Mouse (Mus musculus): ENCODE data around the gene B3gnt6.
A peak's percentile ranks its signal among the peaks of the same experiment; 100 is the strongest.

The B3gnt6 gene

DNA sequence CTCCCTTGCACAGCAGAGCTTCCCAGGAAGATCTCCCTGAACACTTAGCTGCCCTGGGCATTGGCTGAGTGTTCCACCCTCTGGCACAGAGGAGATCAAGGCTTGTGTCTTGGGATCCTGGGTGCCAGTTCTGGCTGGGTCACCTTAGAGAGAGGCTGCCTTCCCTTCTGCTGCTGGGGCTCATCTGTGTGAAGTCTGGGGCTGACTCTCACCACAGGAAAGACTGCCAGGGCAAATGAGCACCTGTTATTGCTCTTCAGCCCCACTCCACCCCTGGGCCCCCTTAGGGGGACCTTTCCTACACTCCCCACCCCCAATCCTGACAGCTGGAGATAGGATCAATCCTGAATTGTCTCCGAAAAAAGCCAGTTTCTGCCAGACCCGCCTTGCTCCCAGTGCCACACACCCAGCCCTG, 22.2 kb downstream of the B3gnt6 start:
- DNase-seq (ENCODE audit: low spot score): no peak

DNA sequence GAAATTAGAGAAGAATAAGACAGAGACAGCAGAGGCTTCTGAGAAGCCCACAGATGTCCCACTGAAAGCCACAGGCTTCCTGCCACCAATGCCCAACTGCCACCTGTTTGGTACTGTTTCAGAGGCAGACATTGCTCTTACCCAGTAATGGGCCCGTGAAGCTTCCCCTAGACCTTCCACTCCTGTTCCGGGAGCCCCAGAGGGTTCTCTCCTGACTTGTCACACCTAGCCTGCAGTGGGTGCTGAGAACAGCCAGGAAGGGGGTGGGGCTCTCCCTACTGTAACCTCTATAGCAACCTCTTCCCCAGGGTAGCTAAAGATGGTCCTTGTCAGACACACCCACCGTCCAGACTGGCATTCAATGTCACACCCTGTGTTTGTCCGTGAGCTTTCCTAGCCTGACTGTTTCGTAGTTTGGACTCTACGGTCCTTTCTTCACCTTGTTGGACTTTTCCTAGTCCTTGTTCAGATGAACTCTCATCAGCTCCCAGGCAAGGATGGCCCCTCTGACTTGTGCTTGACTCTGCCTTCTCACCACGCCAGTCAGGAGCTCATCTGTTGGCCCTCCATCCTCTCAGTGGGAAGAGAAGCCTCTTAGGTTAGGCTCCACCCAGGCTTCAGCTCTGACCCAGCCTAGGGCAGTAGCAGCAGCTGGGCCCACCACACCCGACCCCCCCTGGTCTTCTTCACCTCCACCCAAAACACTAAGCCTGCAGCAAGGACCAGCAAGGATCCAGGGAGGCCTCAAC, 22.8 kb downstream of the B3gnt6 start:
- DNase-seq (ENCODE audit: low spot score): no peak

DNA sequence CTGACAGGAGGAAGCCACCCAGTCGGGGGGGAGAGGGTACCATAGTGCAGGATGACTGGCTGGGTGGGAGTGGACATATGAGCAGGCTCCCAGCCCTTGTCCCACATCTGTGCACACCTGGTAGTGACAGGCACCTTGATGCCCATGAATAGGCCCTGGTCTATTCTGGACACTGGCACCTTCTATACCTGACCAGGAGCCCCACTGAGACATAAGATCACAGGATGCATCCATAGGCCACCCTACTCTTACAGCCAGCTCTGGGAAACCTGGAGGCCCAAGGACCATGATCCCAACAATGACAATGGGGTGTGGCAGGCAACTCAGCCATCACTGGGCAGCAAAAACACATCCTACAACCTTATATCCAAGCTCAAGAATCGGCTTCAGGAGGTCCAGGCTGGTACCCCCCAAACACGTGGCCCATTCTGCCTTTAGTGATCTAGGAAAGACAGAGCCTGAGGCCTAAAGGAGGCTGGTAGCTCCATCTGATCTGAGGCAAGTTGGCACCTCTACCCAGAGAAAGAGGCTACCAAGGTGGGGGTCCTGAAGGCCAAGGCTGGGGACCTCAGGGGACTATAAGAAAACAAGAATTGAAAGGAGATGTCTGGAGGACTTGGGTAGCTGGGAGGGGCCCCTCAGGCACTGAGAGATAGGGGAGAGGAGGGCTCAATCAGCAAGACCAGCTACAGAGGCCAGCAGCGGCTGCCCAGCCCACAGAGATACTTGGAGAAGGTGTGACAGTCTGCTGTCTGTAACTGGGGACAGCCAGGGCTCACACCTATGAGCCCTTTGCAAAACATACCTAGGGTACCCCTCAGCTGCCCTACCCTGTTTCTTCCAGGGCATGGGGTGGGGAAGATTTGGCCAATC, 24.2 kb downstream of the B3gnt6 start:
- no peak for DNase-seq (ENCODE audit: low spot score)

DNA sequence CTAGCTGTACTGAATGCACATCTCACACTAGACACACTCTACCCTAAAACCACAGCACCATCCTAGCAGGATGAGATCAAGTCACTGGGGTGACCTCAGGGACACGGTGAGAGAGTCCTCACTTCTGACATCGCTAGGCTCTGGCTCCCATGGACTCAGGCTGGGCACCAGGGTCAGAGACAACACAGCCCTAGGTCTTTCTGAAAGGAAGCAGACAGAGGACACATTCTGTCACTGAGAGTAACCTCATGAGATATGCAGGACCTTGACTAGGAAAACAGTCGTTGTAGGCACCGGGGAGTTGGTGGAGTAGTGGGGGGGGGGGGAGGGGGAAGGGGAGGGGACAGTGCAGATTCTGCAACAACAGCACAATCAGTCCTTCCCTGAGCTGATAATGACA, 25.9 kb downstream of the B3gnt6 start:
- no peak for DNase-seq (ENCODE audit: low spot score)

DNA sequence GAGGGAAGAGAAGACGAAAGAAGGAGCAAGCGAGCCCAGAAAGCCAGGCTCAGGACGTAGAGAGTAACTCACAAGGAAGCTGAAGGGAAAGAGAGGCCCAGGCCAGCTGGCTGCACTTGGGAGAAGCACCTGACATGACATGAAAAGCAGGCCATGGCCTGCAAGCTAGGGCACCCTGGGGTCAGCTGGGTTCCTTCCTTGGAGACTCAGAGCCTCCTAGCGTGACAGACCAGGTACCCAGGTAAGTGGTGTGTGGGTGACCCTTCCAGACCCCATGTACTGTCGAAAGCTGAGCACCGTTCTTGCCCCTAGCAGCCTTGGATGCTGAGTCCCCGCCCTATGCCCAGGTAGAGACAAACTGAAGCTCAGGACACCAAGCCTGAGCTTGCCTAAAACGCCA, 26.6 kb downstream of the B3gnt6 start:
- DNase-seq (ENCODE audit: low spot score): no peak

DNA sequence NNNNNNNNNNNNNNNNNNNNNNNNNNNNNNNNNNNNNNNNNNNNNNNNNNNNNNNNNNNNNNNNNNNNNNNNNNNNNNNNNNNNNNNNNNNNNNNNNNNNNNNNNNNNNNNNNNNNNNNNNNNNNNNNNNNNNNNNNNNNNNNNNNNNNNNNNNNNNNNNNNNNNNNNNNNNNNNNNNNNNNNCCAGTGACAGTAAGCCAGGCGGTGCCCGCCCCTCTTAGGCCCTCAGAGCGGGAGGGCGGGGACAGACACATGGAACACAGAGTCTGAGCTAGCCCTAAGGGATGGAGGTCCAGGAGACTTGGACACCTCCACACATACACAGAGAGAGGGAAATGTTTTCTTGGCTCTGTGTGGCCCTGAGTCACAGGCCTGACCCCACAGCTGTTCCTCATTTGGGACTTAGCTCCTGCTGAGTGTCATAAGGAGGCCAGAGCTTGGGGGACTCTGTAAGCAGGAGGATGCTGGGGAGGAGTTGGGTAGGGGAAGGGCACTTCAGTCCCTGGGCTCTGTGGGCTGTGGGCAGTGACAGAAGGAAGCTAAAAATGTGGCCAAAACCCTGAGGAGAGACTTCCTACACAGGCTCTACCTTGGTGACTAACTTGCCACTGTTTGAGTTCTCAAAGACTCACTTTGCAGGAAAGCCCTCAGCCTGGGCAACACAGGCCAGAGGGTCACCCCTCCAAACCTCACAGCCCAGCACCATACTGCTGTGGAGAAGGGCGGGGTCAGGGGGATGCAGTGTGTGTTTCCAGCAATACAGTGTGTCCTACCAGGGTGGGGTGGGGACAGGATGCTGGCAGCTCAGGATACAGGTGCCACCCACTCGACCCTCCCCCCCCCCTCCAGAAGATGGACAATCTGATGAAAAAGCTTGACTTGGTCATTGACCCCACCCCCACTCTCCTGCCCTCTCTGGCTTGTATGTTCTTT, 27.9 kb downstream of the B3gnt6 start:
- no peak for DNase-seq (ENCODE audit: low spot score)

DNA sequence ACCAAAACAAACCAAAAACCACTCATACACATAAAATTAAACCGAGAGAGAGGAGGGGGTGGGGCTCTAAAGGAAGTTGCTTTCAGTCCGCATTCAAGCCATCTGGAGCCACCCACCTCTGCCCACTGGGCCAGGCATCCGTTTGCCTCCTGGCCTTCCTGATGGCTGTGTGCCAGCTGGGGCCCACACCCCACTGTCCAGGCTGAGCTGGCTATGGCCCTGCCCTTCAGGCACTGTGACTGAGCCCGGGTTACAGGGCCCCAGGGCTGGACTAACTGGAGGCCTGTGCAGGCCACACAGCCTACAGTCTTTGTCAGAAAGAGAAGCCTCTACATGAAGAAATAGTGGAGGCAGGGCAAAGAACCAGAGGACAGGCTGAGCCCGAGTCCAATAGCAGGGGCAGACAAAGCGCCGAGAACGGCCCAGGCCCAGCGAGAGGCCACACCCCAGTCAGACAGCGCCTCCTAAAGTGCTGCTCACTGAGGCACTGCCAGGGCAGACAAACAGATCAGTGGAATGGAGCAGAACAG, 34.2 kb downstream of the B3gnt6 start:
- DNase-seq (ENCODE audit: low spot score): no peak

DNA sequence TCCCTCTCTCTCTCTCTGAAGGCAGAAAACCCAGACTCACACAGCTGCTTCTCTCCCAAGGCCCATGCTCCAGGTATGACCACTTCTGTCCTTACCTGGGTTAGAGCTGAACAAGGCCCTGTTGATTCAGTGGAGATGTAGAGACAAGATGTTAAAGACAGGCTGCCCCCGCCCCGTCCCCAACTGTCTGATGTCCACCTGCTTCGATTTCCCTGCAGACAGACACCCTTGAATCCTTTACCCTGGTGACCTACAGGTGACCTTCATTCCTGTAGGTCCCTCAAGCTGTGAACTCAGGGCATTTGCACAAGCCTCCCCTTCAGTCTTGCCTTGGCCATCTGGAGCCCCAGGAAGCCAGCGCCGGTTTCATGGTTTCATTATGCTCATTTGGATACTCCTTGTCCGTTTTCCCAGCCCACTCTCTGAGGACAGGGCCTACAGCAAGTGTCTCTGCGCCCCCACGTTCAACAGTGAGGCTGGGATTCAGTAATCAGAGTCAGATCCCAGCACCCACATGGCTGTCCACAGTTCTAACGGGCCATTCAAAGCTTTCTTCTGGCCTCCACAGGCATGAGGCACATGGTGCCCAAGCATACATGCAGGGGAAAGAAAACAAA, 34.8 kb downstream of the B3gnt6 start:
- DNase-seq (ENCODE audit: low spot score): no peak

DNA sequence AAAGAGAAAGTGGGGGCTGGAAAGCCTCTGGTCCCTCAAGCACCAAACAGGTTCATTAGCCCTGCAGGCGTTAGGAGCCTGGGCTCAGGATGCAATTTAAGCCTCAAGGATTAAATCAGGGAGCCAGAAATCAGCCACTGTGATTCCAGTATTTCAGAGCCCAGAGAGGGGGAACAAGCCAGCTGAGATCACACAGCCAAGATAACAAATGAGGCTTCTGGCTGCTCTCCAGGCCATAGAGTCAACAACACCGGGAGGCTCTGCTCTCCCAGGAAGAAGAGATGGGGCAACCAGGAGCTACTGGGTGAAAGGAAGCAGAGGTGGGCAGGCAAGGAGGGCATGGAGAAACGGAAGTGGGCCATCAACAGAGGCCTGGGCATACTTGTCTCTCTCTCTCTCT, 35.6 kb downstream of the B3gnt6 start:
- DNase-seq (ENCODE audit: low spot score): no peak

DNA sequence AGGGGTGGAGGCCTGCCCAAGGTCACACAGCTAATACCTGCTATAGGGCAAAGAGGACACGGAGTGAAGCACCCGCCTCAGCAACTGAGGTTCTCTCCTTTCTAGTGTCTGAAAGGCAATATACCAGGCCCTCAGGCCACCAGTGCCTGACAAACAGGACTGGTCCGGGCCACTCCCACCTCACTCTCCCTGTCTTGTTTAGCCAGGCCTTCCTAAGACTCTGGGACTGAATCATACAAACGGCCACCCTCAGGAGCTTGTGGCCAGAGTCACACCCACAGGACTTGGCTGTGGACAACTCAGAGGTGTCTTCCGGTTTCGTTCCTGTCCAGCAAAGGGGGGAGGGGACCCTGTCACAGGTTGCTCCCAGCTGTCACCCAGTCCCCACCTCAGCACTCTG, 37.0 kb downstream of the B3gnt6 start:
- DNase-seq (ENCODE audit: low spot score): no peak

DNA sequence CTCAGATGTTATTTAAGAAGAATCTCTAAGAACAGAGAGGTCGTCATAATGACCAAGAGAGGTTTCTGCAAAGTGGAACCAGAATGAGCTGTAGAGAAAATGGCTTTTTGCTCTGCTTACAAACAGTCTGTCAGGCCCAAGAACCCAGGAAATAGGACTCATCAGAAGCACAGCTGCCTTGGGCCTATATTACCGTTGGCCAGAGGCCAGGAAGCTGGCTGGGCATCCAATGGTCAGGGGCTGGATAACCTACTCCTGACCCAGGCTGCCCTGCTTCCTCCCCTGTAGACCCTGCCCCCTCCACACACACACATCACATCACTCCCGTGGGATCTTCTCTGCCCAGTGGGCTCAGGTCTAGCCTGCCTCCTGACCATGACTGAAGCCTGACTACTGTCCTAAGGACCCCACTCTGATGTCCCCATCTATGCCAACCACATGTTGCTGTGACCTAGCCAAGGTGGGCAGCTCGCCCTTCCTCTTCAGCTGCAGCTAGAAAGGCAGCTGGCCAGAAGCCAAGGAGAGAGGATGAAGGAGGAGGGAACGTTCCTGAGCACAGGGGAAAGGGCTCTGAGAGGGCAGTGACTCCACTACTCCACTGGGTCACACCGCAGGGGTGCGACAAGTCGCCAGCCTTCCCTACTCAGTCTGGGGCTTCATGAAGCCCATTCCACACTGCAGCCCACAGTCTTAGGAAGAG, 39.1 kb downstream of the B3gnt6 start:
- no peak for DNase-seq (ENCODE audit: low spot score)

DNA sequence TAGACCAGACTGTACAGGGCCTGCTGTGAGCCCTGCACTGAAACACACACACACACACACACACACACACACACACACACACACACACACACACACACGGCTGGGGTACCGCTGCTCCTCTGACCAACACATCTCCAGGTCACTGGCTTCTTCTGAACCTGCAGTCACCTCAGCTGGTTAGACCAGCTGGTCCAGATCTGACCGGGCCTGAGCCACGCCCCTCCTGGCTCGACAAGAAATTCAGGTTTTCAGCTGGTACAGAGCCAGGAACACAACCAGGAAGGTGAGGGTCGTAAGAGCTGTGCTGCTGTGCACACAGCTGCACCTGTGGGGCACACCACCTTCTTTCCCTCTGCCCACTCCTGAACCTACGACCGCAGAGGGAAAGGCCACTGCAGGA, 40.8 kb downstream of the B3gnt6 start:
- DNase-seq (ENCODE audit: low spot score): no peak

DNA sequence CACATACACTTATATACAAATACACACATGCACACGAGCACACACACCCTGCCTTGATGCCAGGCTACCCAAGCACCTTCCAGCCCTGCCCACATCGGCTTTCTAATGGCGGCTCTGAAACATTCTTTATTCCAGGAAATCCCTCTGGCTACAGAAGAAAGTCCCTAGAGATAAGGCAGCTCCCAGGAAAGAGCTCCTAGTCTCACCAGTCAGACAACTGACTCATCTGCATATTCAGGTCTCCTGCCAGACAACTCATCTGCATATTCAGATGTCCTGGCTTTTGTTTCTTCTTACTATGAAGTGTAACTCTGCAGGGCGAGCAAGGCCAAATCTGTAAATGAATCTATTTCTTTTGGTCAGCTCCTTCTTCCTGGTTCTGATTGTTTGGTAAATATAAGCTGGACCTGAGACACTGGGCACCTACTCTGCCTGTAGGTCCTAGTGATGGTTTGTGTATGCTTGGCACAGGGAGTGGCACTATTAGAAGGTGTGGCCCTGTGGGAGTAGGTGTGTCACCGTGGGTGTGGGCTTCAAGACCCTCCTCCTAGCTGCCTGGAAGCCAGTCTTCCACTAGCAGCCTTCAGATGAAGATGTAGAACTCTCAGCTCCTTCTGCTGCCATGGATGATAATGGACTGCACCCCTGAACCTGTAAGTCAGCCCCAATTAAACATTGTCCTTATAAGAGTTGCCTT, 41.5 kb downstream of the B3gnt6 start:
- DNase-seq (ENCODE audit: low spot score): no peak

DNA sequence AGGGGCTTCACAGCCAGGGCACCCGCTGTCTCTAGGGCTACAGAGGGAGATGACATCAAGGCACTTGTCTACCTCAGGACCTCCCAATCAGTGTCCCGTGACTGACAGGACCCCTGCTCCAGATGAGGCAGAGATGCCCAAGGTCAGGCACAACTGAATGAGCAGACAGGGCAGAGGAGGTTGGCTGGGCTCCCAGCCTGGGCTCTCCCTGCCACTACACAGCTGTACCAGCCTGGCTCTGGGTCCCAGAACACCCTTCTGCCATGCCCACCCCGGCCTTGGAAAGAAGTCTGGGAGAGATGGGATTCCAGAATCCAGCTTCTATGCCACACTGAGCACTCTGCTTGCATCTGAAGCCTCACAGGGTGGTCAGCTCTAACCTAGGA, 43.0 kb downstream of the B3gnt6 start:
- no peak for DNase-seq (ENCODE audit: low spot score)

DNA sequence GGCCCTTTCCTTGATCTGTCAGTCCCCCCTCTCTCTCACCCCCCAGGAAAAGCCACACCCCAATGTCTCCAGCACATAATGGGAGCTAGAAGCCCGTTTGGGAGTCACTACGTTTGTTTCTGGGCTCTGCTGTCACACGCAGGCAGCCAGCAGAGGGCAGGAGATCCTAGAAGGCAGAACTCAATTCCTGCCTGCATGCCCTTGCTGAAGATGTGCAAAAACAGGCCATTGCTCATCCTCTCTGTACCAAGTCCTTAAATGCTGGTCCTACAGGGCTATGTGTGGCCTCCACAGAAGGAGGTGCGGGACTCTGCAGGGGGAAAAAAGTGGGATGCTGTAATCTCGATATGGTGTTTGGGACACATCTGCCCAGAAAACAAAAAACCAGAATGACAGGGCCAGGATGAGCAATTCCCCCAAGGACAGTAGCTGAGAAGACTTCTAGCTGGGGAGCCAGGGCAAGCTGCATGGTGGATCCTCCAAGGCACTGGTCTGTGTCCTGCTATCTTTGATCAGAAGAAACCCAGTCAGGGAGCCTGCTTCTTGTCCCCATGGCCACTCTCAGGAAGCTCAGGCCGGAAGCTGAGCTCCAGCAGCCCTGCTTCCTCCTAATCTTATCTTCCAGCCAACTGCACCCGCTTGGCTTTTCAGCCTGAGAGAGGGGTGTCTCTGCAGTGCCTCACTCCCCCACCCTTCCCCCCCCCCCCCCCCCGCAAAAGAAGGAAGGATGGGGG, 43.6 kb downstream of the B3gnt6 start:
- peak; percentile 82 for DNase-seq (ENCODE audit: low spot score)

DNA sequence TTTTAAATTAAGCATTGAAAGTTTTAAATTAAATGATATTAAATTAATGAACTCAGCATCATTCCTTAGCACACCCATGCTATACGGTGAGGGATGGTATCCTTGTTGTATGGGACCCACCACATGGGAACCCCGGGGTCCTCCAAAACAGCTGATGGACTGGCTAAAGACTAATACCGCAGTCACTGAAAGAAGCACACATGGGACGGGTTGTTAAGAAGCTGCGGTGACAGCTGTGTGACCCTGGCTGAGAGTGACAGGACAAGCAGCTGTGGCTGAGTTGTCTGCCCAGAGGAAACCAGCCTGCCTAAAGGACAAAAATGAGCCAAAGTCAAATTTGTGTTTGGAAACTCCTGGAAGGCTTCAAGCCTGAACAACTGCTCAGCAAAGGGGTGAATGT, 45.4 kb downstream of the B3gnt6 start:
- DNase-seq (ENCODE audit: low spot score): no peak

DNA sequence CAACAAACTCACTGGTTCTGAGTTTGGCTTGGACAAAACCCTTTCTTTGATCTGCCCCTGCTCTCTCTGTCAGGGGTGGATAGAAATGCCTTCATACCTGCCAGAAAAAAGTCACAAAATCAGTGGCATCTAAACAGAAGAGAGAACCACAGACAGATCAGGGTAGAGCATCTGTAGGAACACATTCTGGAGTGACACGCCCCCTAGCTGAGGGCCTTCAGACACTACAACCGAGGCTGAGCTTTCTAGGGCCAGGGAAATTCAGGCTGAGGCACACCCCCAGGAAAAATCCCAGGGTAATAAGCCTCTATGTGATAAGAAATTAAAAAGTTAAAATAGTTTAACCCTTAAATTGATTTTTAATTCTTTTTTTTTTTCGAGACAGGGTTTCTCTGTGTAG, 45.9 kb downstream of the B3gnt6 start:
- no peak for DNase-seq (ENCODE audit: low spot score)

DNA sequence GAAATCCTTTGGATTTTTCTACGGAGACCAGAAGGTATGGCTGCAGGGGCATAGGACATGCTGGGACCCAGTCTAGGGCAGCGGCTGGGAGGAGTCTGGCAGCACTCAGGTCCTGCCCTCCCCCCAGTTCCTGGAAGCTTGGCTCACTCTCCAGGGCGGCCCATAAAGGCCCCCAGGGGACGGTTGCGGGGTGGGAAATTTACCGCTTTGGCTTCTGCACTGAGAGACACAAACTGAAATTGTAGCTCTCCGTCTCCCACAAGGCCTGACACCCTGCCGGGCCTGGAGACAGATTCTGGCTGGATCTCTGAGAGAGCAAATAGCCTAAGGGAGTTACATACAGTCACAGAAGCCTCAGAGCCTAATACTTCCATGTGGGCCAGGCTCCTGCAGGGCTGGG, 46.9 kb downstream of the B3gnt6 start:
- no peak for DNase-seq (ENCODE audit: low spot score)

DNA sequence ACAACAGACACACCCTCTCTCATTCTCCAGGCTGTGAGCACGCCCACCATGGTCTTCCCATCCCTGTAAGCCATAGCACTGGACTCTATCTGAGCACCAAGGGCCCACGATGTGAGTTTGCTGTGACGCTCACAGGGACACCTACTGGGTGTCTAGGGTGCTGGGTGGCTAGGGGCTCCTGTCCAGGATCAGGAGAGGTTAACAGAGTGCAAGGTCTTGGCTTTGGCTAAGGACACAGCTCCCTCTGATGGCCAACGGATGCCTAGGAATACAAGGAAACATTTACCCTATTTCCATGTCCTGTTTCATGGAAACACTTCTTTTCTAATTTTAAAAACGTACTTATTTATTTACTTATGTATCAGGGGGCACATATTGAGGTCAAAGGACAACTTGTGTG, 48.8 kb downstream of the B3gnt6 start:
- DNase-seq (ENCODE audit: low spot score): no peak

DNA sequence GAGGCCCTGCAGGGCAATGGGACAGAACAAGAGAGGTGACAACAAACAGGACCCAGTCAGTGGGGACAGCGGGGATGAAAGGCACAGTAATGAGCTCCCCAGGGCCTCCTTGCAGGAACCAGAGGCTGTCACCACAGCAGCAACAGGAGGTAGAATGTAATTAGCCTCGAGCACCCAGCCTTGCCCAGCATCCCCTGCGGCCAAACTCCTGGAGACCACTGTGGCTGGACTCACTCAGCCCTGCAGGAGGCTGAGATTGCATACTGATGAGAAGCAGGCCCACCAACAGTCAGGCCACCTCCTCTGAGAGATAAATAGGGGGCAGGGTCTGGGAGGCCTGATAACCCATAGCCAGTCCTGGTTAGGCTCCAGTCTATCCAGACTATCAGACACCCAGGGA, 49.5 kb downstream of the B3gnt6 start:
- DNase-seq (ENCODE audit: low spot score): no peak

Data from layer of hippocampus, adult 11-12 months (tissue).